Mouse (Mus musculus) heart, embryonic 11.5 days (tissue): ENCODE data around the gene Arhgef38. TPM values are rescaled to one million over a fixed set of nuclear protein-coding genes. Genes with fewer than 3 reads are reported as not detected.

Experiments
- ATAC-seq: fragments of 200-750 bp; cut with Nextera tagmentation; replicated peaks from 2 replicates; pipeline ENCODE4 v1.8.0; 2017; ENCODE audit warnings: moderate library complexity; ENCODE audit not compliant: insufficient number of reproducible peaks, low FRiP score, low TSS enrichment
- H3K27ac ChIP-seq: fragments of 300-500 bp; sonication (generic); 2 replicates; pipeline ENCODE4 v1.5.1; 2014; ENCODE audit warnings: mild to moderate bottlenecking, low read depth, low read length
- H3K27me3 ChIP-seq: fragments of 300-500 bp; sonication (generic); 2 replicates; pipeline ENCODE4 v1.6.1; 2014; ENCODE audit warnings: mild to moderate bottlenecking, low read length, mixed read lengths; ENCODE audit not compliant: control insufficient read depth, insufficient read depth
- H3K36me3 ChIP-seq: fragments of 300-500 bp; sonication (generic); 2 replicates; pipeline ENCODE4 v1.6.1; 2014; ENCODE audit warnings: mild to moderate bottlenecking, low read length, moderate library complexity, mixed read lengths; ENCODE audit not compliant: control insufficient read depth, insufficient read depth
- H3K4me1 ChIP-seq: fragments of 300-500 bp; sonication (generic); 2 replicates; pipeline ENCODE4 v1.6.1; 2014; ENCODE audit warnings: low read length; ENCODE audit not compliant: control insufficient read depth, insufficient read depth
- H3K4me2 ChIP-seq: fragments of 300-500 bp; sonication (generic); 2 replicates; pipeline ENCODE4 v1.6.1; 2014; ENCODE audit warnings: mild to moderate bottlenecking, moderate library complexity
- H3K4me3 ChIP-seq: fragments of 300-500 bp; sonication (generic); 2 replicates; pipeline ENCODE4 v1.5.1; 2014; ENCODE audit warnings: low read depth, low read length
- H3K9ac ChIP-seq: fragments of 300-500 bp; sonication (generic); 2 replicates; pipeline ENCODE4 v1.6.1; 2014; ENCODE audit warnings: mild to moderate bottlenecking, low read depth, low read length, moderate library complexity
- H3K9me3 ChIP-seq: fragments of 300-500 bp; sonication (generic); replicated peaks from 2 replicates; pipeline ENCODE4 v1.6.1; 2016; ENCODE audit warnings: low read length; ENCODE audit not compliant: control insufficient read depth
- WGBS: fragments of 180-500 bp; shearing (Covaris S2); extraction: QIAGEN DNeasy Blood & Tissue Kit; methylation state at CpG from one replicate; pipeline ENCODE4 v1.1.7; 2014; ENCODE audit not compliant: insufficient replicate concordance; 5-methylcytosine and 5-hydroxymethylcytosine counted together
- polyA plus RNA-seq: library from polyadenylated mRNA; unstranded; fragments of >200 nt; fragmentation: Nextera tagmentation; extraction: Ambion mirVana; gene quantifications from 2 replicates; pipeline ENCODE4 v1.2.1, GENCODE M21; 2014

Arhgef38 gene
- polyA plus RNA-seq, 1 experiment from 2014 or later = not detected

- Histone ChIP-seq H3K36me3 (peaks cover 6% of the 10 kb centered on the region; the same call in 1 of the 2 replicates), H3K4me1 (no peaks in the 10 kb centered on the region), H3K27me3 (no peaks in the 10 kb centered on the region), H3K9me3 (no peaks in the 10 kb centered on the region), H3K4me3 (no peak overlapping the region), H3K4me2 (no peak overlapping the region), H3K27ac (no peak overlapping the region), H3K9ac (no peak overlapping the region)
- WGBS = 92% methylated on average over 10 of the region's 10 CpGs
- ATAC-seq = no peak
Measured at GRCm38 (mm10) chr3:133075560-133075959, 159.2 kb downstream of the Arhgef38 start.

Other genes with a start within 250 kb of the Arhgef38 start
- 15.0 and 16.4 TPM in 2 replicates for gene Ints12, start 143.1 kb downstream of the Arhgef38 start, polyA plus RNA-seq
- 5.0 and 8.4 TPM in 2 replicates for gene Gstcd, start 142.9 kb downstream of the Arhgef38 start, polyA plus RNA-seq
- gene Ppa2, start 75.2 kb upstream of the Arhgef38 start, polyA plus RNA-seq = 98.5 and 105 TPM in 2 replicates